Mouse (Mus musculus) erythroblast, adult 5-6 weeks (primary cell): ENCODE results near the gene Myh6. TPM values are rescaled to one million over a fixed set of nuclear protein-coding genes. Genes with fewer than 3 reads are reported as not detected.
"Not testable (repeated sequence)": the region's sequence is repeated elsewhere in the genome, so short reads cannot be mapped to it uniquely, and the experiment has no call there.

Source experiments
- ATAC-seq: replicated peaks from 2 replicates; pipeline ENCODE4 v1.8.0; 2016; ENCODE audit warnings: moderate number of reproducible peaks, mild to moderate bottlenecking, moderate TSS enrichment, inconsistent platforms; ENCODE audit not compliant: poor library complexity, low FRiP score, severe bottlenecking
- total RNA-seq, 2 experiments: library from RNA; stranded (forward) in 1 of 2; stranded (reverse) in 1 of 2; fragments of 150-400 nt in 1 of 2; fragments of 200-764, 138-1000 nt in 1 of 2; gene quantifications; 2 replicates each; pipeline versions ENCODE4 v1.2.3 to v1.2.4; 2015 to 2017; ENCODE audit warnings: low replicate concordance in 2 of 2

Gene Myh6
- total RNA-seq, 2 experiments from 2014 or later = not detected

GRCm38 (mm10) chr14:54995457-54996138 is 28.9 kb upstream of the Myh6 start:
- ATAC-seq = no peak

GRCm38 (mm10) chr14:54994869-54995186 is 28.1 kb upstream of the Myh6 start:
- ATAC-seq = no peak

- ATAC-seq = no peak
These were observed 27.6 kb upstream of the Myh6 start, which contains the start of gene Myh7 for GRCm38 (mm10) chr14:54994136-54994868. Gene Myh7, minus strand, starts transcription at chr14:54994626.

DNA sequence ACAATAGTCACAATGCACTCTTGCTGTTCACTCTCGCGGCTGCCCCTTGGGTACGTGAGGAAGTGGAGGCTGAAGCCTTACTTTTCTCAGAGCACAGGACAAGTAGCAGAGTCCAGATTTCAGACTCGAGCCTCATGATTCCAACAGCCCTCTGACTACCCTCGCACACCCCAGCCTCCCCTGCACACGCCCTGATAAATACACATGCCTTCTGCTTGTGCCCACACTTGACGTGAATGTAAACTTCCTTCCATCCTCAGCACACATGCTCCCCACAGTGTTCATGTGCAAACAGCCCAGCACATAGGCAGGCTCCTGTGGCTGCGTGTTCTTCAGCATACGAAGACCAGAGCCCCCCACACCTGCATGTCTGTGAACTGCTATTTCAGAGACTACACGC is 26.9 kb upstream of the Myh6 start:
- ATAC-seq = no peak

DNA sequence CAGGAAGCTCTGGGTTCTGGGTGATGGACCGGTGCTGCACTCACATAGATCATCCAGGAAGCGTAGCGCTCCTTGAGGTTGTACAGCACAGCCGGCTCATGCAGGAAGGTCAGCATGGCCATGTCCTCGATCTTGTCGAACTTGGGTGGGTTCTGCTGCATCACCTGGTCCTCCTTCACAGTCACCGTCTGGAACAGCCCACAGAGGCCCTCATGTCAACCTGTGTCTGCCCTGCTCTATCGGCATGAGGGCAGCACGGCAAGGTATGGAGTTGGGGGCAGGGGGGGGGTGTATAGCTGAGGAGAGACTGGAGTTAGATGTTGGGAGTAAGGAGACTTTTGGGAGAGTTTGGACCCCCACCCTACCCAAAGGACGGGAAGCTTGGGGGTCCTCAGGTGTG is 25.5 kb upstream of the Myh6 start:
- ATAC-seq = no peak

- no peak for ATAC-seq
These were observed 23.2 kb upstream of the Myh6 start for GRCm38 (mm10) chr14:54989886-54990441.

GRCm38 (mm10) chr14:54988882-54989281 is 22.2 kb upstream of the Myh6 start:
- ATAC-seq = no peak

DNA sequence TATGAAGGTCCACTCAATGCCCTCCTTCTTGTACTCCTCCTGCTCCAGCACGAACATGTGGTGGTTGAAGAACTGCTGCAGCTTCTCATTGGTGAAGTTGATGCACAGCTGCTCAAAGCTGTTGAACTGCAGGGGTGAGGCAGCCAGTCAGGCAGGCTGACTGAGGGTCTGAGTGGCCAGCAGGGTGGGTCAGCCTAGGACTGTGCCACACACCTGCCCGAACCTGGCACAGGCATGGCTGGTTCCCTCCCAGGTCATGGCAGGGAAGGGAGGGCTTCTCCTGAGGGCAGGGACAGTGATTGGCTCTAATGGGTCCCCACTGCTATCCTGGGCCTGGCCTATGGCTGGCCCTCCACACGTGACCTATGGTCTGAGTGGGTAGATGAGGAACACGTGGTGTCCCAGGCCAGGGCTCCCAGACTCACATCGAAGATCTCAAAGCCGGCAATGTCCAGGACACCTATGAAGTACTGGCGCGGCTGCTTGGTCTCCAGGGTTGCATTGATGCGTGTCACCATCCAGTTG is 21.7 kb upstream of the Myh6 start:
- not testable (repeated sequence) for ATAC-seq

DNA sequence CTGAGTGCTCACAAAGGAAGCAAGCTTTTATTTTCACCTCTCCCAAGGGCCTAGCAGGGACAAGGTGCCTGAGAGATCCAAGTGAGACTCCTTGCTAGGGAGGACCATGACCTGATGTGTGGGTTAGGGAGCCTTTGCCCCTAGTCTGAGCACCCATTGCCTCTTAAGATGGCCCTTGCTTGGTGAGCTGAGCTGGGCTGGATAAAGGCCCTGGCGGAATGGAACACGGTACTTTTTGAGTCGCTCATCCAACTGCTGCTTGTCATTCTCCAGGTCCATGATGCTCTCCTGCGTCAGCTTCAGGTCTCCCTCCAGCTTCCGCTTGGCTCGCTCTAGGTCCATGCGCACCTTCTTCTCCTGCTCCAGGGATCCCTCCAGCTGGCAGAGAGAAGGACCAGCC is 15.2 kb upstream of the Myh6 start:
- ATAC-seq = no peak

DNA sequence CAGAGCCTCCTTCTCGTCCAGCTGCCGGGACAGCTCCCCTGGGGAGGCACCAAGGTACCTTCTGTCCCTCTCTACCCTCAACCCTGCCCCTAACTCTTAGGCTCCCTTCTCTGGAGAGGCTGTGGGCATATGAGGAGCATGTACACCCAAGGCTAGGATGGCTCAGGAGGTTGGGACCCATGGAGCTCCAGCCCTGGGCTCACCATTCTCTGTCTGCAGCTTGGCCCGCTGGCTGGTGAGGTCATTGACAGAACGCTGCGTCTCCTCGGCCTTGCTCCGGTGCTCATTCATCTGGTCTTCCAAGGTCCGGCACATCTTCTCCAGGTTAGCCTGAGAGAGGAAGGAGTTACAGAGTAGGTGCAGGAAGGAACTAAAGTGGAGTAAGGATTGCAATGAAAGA is 11.9 kb upstream of the Myh6 start:
- no peak for ATAC-seq

DNA sequence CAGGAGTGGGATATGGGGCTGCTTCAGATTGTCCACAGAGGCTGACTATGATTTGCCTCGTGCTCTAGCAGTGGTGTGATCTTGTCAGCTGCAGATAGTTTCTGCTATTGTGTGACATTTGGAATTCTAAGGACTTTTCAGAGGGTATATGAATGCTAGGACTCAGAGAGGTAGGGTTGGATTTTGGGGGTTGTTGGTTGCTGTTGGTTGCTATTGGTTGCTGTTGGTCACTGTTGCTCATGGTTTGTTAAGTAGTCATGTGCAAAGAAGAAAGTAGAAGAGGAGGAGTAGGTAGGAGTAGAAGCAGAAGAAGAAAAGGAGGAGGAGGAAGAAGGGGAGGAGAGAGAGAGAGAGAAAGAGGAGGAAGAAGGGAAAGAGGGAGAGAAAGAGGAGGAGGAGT is 9.9 kb upstream of the Myh6 start, which contains the start of gene Gm17428:
Gm17428 (plus strand) TSS at position 301 of the 400 bp plus-strand sequence.
- no peak for ATAC-seq

- ATAC-seq = no peak
These were observed 7.5 kb upstream of the Myh6 start for GRCm38 (mm10) chr14:54974068-54974791.

- ATAC-seq = not testable (repeated sequence)
These were observed 6.1 kb upstream of the Myh6 start for GRCm38 (mm10) chr14:54972786-54973185.

DNA sequence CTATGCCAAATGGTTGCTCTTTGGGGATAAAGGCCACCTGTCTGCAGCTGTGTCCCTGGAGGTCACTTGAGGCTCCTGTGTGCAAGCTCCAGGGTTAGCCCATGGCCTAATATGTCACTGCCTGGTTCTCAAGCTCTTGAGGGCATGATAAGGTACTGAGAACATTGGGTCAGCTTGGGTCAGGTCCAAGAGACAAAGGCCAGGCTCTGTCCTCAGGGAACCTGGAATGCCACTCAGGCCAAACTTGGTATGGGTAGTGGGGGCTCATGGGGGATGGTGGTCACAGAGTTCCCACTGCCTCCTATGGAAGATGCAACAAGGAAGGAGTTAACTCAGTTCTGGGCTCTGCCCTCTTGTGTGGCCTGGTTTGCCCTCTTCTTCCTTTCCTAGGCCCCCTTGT is 1.6 kb upstream of the Myh6 start:
- ATAC-seq = no peak

DNA sequence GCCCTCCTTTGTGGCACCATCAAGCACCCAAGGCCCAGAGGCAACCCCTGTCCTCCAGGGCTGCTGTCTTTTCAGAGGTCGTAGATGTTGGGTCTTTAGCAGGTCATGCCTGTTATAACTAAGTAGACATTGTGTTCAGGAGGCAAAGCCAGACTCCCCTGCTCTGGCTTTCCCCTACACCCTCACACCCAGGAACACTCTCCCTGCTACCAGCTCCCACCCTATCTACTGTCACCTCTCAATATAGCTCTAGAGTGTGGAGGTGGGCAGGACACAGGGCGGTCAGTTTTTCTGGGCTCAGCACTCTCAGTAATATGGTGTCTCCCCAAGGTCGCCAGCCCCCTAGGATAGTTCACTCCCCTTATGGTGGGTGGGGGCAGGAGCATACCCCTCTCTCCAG is 1.1 kb upstream of the Myh6 start:
- ATAC-seq = no peak

GRCm38 (mm10) chr14:54965631-54966030 is 1.1 kb downstream of the Myh6 start:
- no peak for ATAC-seq

DNA sequence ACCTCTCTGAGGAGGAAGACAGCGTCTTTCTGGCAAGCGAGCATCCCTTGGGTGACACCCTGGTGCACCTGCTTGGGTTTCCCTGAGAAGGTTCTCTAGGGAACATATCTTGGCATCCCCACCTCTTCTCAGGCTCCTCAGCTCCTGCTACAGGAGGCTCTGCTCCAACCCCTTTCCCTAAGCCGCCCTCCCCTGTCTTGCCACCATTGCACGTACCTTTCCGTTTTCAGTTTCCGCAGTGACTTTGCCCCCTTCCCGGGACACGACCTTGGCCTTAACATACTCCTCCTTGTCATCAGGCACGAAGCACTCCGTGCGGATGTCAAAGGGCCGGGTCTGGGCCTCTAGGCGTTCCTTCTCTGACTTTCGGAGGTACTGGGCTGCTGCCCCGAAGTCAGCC is 1.7 kb downstream of the Myh6 start:
- ATAC-seq = no peak

- ATAC-seq = no peak
These were observed 3.0 kb downstream of the Myh6 start for GRCm38 (mm10) chr14:54963727-54964126.

DNA sequence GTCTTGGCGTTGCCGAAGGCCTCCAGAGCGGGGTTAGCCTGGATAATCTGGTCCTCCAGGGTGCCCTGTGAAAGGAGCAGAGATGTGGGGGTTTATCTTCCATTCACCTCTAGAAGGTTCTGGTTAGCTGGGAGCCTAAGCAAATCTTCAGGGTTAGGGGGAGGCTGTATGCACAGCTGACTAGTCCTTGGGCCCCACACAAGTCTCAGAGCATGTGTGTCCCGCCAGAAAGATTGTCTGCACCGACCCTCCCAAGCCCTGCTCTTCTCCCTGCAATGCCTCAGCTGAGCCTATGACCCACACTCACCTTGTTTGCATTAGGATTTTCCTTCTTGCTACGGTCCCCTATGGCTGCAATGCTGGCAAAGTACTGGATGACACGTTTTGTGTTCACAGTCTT is 4.0 kb downstream of the Myh6 start:
- ATAC-seq = no peak

GRCm38 (mm10) chr14:54961487-54961886 is 5.2 kb downstream of the Myh6 start:
- ATAC-seq = no peak
